Mouse (Mus musculus) intestine, embryonic 16.5 days (tissue): ENCODE data around the gene Ammecr1. TPM values are rescaled to one million over a fixed set of nuclear protein-coding genes. Genes with fewer than 3 reads are reported as not detected.

Experiments
- microRNA-seq: library from miRNA; unstranded; fragments of <30 nt; microRNA quantifications from one replicate; pipeline ENCODE4, GENCODE M21; 2016
- polyA plus RNA-seq: library from polyadenylated mRNA; unstranded; fragments of >200 nt; fragmentation: Nextera tagmentation; extraction: Ambion mirVana; gene quantifications from 2 replicates; pipeline ENCODE4 v1.2.1, GENCODE M21; 2015

Gene Ammecr1
- polyA plus RNA-seq, 1 experiment from 2014 or later: 5.8 TPM

Small RNAs within 50 kb of the gene (microRNA-seq; reads per million reads assigned to microRNA genes)
- not detected for gene Gm44351

Other genes starting within 250 kb of the Ammecr1 start
- gene Rtl9, start 132.9 kb upstream of the Ammecr1 start, polyA plus RNA-seq: 0.28 and 0.54 TPM in 2 replicates